Mouse (Mus musculus) retina, embryonic 14.5 days (tissue): ENCODE measurements at regions not wholly inside any gene's neighbourhood (a gene's known extent, or its start where the extent isn't known, plus 50 kb on each side); places are given as distances from the start of the nearest gene placed in this dataset.
"Not testable (repeated sequence)": the region's sequence is repeated elsewhere in the genome, so short reads cannot be mapped to it uniquely, and the experiment has no call there.

Experiments
- DNase-seq: peaks from one replicate; pipeline ENCODE4 v3.0.0-alpha.2; 2015; ENCODE audit warnings: low spot score

DNA sequence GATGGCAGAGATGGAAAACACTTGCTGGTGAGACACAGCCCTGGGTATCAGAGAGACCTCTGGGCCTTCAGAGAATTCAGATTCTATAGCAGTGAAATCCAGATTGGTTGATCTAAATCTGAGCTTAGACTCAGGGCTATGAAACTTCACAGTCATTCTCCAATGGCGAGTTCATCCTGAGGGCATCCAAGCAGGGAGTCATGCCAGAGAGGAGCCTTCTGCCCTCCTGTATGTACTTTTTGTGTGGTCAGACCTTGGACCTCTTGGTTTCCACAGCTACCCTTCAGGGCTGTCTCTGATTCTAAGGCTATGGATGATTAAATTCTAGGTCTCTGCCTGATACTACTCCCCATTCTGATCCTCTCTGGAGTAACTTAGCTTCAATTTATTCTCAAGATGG is 122.0 kb upstream of the Mettl15 start:
- no peak for DNase-seq

DNA sequence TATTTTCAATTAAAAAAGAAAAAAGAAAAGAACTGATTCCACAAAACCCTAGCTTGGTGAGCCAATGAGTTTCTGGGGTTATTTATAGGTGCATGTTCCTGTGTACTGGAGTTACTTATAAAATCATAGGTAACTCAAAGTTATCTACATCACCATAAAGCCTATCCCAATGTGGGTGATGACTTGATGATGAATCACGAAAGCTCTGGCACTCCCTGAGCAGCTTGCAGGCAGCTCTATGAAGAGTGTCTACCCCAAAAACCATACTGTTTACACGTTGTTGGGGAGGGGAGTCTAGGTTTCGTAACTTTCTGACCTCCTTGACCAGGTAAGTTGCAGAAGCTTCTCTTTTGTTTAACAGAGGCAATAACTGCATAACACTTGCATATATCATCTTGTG is 123.7 kb upstream of the Mettl15 start:
- no peak for DNase-seq

DNA sequence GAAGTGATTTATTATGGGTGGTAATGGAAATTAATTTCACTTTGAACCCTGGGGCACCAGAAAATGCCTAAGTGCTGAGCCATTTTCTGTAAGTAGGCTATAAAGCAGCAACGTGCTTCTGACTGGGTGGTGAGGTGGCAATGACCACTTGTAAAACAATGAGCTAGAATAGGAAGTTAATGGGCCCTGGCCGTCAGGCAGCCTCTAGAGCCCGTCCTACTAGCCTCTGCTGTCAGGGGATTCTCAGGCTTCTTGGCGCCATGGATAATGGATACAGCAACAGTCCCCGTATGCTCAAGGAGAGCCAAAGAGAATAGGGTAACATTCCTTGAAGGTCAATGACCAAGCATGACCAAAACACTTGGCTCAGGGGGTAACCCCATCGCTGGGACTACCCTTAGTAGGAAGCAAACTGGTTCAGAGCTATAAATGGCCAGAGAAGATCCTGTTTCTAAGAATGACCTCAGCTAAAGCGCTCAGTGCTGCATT is 126.1 kb upstream of the Mettl15 start:
- no peak for DNase-seq

DNA sequence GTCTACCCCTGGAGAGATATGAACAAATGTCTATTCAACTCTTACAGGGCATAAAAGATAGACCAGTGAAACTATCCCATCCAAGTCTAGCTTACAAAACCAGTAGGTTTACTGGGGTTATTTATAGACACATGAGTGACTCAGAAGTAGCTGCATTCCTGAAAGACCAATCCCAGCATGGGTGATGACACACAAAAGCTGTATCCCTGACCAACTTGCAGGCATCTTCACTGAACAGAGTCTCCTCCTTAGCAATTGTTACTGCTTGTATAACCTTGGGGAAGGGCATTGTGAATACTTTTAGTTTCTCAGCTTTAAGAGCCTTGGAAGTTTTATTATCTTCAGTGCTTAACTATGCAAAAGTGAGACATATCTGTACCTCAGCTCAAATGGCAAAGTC is 139.6 kb upstream of the Mettl15 start:
- no peak for DNase-seq

DNA sequence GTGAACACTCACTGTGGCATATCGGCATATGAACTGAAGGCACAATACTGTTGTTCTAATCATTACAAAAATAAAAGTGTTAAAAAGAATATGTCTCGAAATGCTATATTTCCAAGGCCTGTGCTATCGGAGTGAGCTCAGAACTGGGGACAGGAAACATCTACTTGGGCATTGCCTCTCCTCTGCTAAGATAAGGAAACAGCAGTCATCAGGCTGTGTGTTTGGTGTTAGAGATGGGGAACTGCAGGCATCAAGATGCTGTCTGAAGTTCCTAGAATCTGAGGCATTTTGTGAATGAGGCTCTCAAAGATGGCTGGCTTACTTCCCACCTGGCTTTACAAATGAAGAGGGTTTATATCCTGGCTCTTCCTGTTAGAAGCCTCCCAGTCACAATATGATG is 150.6 kb upstream of the Mettl15 start:
- DNase-seq, result no peak

DNA sequence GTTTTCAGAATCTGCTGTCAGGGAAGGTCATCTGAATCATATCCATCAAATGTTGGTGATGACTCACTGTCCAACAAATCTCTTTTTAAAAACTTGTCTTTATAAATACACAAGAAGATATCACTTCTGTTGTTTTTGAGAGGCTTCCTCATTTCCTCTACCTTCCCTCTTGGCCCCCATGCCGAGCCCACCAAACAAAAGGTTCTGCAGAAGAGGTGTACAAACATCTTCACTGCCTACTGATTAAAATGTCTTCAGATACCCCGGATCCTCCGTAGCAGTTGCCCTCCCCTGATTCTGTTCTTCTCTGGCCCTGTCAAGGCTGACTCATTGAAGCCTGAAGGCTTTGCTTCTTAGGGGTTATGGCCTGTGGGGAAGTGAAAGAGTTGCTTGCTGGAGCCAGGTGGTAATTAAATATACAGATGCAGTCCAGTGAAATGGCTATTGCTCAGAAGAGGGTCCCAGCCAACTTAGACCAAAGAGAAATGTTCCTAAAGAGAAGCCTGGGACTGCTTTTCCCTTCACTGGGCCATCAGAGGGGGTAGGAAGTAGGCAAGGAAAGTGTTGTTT is 162.1 kb upstream of the Mettl15 start:
- no peak for DNase-seq

DNA sequence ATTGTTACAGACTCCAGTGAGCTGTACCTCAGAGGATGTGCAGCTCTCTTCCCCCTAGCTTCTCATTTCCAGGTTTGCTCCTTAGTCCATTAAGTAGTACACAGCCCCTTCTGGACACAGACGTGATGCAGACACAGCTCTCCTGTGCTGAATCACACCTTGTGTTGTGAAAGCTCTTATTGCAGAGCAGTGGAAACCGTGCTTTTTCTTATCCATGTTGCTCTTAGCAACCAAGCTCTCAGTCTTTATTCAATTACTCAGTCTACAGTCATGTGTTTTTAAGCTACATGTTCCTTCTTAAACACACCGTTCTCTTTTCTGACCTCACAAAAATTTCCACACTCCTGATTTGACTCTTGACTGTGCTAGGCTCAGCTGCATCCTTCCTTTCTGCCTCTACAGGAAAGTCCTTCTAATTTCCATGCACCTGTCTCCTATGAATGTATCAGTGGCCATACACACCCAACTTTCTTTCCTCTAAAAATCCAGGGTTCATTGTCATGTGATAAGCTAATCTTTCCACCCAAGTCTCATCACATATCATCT is 163.0 kb upstream of the Mettl15 start:
- DNase-seq, result no peak

DNA sequence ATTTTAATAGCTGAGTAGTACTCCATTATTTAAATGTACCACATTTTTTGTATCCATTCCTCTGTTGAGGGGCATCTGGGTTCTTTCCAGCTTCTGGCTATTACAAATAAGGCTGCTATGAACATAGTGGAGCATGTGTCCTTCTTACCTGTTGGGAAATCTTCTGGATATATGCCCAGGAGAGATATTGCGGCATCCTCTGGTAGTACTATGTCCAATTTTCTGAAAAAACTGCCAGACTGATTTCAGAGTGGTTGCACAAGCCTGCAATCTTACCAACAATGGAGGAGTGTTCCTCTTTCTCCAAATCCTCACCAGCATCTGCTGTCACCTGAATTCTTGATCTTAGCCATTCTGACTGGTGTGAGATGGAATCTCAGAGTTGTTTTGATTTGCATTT is 181.7 kb upstream of the Mettl15 start:
- DNase-seq, result not testable (repeated sequence)

DNA sequence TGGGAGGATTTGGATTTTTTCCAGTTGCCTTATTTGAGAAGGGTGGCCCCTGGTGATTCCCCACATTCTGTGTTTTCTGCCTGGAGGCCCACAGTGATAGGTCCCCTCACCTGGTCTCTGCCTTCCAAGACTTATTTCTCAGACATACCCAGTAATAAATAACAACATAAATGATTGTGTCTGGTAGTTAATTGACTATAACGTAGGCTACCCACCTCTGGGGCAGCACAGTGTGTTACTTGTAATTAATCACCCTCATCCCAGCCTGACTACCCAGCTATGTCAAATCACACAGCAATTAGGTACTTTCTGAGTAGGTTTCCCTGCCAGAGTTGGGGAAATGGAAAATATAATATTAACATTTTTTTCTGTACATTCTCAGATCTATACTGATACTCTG is 190.2 kb upstream of the Bdnf start:
- no peak for DNase-seq

DNA sequence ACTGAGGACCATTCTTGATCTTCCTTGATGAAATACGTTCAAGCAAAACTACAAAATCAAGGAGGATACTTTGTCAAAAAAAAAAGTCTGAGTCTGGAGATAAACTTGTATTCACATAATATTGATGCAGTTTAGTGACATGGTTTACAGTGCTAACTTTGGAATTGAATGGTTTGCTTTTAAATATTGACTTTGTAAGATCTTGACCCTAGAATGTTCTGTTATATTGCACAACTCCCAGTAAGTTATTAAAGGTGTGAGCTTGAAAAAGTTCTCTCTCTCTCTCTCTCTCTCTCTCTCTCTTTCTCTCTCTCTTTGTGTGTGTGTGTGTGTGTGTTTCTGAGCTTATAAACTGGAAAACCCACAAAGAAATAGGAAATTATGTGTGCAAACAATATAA is 186.9 kb upstream of the Bdnf start:
- no peak for DNase-seq

DNA sequence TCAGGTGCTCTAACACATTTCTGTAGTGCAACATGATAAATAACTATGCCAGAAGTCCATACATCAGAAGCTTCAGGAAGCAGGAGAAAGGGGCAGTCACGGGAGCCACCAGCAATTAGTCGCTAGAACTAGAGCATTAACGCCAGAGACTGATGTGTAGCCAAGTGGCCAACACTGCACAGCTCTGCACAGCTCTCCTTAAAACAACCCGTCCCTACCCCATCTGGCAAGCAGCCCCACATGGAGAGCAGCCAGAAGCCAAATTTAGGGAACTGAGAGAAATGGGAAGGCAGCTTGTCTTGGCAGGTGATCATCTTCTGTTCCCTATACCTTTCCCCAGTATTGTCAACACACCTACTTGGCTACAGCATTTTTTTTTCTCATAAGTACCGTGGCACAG is 172.3 kb upstream of the Bdnf start:
- no peak for DNase-seq

DNA sequence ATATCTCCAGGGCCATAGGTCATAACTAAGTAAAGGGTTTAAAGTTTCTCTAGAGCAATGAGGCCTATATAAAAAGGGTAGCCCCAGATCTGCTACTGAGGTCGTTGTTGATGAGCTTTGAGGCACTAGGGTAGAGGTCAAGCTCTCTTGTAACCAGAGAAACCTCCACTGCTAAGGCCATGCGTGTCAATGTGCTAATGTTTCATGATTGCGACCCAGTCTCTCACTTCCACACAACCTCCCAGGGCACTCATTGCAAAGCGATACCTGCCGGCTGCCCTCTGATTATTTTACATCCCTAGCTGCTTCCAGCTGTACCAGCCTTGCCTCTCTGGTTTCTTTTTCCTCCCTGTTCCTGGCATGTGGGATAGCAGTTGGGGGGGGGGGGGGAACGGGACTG is 169.6 kb upstream of the Bdnf start:
- DNase-seq, result no peak

DNA sequence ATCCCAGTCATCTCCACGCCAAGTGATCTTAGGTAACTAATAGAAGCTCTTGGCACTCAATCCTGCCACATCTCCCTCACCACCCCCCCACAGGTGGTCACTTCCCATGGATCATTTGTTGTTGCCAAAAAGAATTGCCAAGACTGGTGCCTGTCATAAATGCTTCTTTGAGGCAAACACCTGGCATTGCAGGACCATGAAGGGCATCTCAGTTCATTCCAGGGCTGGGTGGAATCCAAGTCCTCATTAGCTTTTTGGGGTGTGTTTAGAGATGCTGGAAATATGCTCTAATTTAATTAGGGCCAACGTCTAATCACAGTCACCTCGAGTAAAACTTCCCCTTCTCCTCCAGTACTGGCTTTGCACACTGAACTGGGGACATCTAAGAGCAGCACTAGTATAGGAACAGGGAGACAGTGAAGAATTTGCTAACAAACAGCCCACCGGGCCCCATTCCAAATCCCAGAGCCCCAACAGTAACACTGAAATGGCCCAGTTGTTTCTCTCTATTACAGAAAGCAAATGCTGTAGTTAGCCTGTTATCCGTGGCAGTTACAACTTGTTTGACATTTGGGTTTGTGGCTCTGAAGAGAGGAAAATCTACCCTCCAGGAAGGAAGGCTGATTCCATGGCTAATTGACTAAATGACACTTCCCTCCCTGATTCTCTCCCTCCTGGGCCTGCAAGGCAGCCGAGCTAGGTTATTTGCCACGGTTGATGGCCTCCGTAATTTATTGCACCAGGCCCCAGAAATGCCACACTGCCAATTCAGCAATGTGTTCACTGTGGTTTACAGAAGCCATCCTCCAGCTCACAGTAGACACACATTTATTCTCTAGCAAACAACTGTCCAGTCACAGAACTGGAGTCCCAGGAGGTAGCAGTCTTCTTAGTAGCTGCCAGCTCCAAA is 164.2 kb upstream of the Bdnf start:
- peak; percentile 35 for DNase-seq

DNA sequence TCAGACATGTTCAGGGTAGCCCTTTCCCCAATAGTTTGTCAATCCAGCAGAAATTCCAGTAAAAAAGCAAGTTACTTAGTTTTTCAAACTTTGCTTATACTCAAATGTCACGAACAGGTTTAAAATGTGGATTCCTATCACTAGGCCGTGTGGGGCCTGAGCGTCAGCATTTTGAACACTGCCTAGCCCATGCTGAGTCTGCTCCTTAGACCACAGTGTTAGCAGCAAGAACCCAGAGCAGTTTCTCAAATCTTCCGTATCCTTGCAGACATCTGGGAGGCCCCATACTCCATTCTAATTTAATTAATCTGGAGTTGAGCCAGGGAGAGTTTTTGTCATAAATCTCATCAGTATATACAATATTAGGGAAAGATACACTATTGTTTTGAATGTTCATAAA is 163.4 kb upstream of the Bdnf start:
- no peak for DNase-seq

DNA sequence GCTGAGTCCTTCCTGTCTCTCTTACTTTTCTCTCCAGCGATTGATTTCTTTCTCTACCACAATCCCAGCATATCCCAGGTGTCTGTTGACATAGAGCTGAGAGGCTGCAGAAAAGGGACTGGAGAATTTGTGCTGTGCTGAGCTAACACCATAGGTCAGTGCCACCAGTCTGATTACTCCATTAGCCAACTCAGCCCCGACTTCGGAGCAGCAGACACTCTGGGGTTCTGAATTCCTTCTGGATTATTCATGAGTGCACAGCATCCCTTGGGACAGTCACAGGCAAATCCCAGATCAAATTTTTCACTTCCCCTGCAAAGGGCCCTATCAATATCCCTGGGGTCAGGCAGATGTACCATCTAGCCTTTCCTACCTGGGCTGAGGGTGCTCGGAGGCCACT is 155.2 kb upstream of the Bdnf start:
- DNase-seq, result no peak

DNA sequence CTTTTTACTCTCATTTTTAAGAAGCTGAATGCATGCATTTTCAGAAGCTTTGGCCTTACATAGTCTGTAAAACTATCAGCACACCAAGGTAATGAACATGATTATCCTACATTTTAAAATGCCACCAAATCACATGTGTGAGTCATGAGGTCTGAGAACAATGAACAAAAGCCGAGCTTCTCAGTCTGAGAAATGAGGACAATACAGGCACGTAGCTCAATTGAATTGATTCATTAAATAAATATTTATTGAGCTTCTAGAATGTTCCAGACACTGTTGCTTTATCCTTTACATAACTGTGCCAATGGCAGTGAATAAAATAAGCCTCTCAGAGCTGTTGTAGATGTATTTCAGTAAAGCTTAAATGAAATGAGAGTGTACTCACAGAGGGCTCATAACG is 154.0 kb upstream of the Bdnf start:
- no peak for DNase-seq

DNA sequence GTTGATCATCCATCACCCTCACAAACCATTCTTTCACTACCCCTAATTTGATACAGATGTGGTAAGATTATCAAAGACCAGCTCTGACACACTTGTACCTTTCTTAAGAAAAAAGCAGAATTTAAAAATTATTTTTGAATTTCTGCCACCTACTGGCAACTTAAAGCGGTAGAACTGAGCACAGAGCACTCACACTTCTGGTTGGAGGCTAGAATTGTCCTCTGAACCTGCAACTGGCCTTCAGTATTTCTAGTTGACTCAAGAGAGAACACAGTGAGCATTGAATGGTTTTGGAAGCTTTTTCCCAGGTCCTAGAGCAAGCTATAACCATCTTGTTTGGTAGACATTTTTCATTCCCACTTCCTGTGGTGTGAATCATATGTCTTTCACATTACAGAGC is 135.0 kb upstream of the Bdnf start:
- no peak for DNase-seq

DNA sequence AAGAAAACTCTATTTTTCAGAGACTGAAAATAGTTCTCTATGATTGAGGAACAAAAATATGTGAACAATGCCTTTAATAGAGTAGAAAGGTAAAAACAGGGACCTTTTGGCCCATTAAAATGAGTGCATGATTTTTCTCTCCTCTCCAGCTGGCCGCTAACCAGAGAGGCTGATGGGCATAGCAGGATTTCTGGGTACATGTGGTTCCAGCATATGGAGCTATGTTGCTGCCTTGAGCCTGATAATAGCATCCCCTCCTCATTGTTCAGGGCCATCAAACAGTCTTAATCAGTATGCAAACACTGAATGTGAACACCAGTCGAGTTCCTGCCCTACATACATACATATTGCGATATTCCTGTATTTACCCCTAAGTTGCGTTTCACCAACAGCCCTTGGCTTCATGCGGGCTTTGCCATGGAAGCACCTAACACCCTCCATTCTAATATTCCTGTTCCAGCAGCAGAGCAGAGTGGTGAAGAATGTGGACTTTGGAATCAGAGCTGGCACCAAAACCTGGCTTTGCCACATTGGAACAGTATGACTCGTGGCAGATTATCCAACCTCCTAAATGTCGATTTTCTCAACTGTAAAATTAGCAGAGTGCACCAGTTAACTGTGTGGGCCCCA is 127.9 kb upstream of the Bdnf start:
- no peak for DNase-seq

DNA sequence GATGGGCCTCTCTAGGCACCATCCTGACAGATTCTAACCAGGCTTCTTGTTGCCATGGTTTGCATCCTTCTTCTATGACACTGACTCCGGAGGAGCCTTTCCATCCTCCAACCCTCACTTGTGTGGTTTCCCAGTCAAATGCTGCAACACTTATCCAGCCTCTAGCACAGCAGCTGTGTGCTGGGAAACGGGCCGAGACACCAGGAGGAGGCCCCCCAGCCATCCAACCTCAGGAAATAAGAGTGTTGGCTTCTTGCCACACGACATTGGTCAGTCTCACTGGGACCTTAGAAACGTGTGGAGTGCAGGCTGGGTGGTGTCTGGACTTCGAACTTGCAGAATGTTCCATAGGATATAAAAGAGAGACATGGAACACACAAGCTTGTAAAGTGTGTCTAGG is 119.9 kb upstream of the Bdnf start:
- DNase-seq, result no peak

DNA sequence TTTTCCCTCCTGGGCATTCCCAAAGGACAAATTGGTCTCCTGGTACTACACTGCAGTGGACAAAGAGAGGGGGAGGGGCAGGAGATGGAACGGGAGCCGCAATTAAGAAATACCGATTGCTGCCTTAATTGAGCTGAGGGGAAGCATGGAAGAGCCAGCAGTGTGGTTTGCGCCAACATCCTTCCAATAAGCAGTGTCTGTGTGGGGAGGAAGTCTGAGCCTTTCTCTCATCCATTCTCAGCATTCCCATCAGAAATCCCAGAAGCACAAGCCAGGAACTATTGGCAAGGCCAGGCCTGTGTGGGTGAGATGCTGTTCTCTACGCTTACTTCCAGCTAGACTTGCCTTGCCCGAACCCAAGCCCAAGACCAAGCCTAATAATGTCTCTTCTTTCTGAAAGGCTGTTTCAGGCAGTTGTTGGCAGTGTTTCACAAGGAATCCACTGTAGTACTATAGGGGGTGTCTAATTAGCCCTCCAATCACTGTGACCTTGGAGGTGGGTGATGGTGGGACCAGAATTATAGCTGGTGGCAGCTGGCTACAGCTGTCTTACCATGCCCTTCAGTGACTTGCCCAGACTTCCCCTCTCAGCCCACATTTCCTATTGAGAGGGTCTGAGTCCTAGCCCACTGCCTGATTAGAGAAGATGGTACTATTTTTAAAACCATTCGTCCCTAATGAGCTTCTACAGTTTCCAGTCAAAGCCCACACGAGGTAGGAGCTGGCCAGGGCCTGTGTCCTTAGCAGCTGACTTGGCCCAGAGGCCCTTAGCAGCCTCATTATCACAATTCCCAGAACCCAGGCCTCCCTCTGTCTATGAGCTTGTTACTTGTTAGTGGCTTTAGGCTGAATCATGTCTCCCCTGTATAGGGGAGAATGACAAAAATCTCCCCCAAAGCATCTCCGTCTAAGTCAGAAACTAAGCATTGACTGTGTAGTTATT is 115.1 kb upstream of the Bdnf start:
- DNase-seq, result no peak

DNA sequence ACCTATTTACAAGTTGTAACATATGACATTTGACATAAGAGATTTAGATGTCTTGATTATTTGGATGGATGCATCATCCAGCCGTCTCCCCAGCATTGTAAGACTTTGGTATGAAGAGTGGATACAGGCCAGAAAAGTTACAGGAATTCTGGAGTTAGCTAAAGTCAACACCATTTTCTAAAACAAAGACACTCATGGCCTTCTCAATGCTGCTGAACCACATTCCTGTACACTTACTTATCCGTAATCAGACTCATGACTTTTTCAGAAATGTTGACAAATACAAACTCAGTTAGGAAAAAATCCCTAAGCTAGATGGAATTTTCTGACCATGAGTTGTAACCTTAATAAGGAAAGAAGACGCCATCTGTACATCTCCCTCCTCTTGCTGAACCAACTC is 111.5 kb upstream of the Bdnf start:
- DNase-seq, result no peak

DNA sequence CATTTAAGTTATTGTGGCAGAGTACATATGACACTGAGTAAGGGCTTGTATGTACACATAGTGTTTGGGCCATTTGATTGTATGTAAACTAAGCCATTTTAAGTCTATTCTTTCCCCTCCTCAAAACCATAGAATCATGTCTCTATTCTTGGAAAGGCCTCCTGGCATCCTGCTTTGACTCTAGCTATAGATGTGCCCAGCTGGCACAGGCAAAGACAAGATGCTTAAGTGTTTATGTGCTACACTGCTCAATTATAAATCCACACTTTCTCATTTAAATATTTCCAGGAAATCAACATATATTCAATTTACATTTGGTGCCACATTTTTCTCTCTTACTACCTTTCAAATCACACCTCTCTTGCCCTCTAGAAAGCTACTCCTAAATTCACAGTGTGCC is 97.6 kb upstream of the Bdnf start:
- DNase-seq, result no peak
